8 mouse cellular contexts compared by ENCODE assay signal in genomic region chr10:80270734-80271181, GRCm38 (mm10). TPM values are rescaled to one million over a fixed set of nuclear protein-coding genes. Genes with fewer than 3 reads are reported as not detected.
DNase-seq lines count a peak whose midpoint lies in the region; ATAC-seq lines count a peak whose summit lies in the region.

No protein-coding gene starts in this region.

- no peaks in the 10 kb centered on the region for H3K27me3 ChIP-seq in heart, embryonic 15.5 days
- H3K27me3 ChIP-seq in intestine, embryonic 16.5 days (replicated peaks; ENCODE audit: control insufficient read depth, insufficient read depth, low read length), result no peaks in the 10 kb centered on the region
- H3K27me3 ChIP-seq in midbrain, embryonic 11.5 days (ENCODE audit: control insufficient read depth, insufficient read depth, low read length), result no peaks in the 10 kb centered on the region

- no peak for DNase-seq in heart, postnatal 4 days
- DNase-seq in midbrain, embryonic 11.5 days (ENCODE audit: low spot score, missing footprints), result no peak
- DNase-seq in ovary, adult 18-20 months (ENCODE audit: low spot score), result no peak
- DNase-seq in retina, embryonic 14.5 days (ENCODE audit: low spot score), result no peak
- DNase-seq in left cerebral cortex, adult 18-20 months (ENCODE audit: low spot score in 2 of 2), result no peak

- no peaks in the 10 kb centered on the region for H3K9me3 ChIP-seq in heart, embryonic 15.5 days (replicated peaks)
- no peaks in the 10 kb centered on the region for H3K9me3 ChIP-seq in intestine, embryonic 16.5 days (ENCODE audit: control insufficient read depth, low read length)
- H3K9me3 ChIP-seq in midbrain, embryonic 11.5 days (ENCODE audit: control insufficient read depth, low read length), result no peaks in the 10 kb centered on the region

- 0 out of 2 replicates have a peak overlapping the region, but pooled peaks have one; percentile 31 for H3K9ac ChIP-seq in heart, embryonic 15.5 days
- H3K9ac ChIP-seq in intestine, embryonic 16.5 days (ENCODE audit: low read depth, low read length), result peak overlapping the region; percentile 65
- H3K9ac ChIP-seq in midbrain, embryonic 11.5 days (ENCODE audit: low read length), result peak overlapping the region; percentile 25; the same call in 1 of the 2 replicates

- WGBS in heart, embryonic 15.5 days, result 52% methylated on average over 6 of the region's 6 CpGs
- WGBS in intestine, embryonic 16.5 days, result 65% methylated on average over 6 of the region's 6 CpGs
- WGBS in midbrain, embryonic 11.5 days, result 83% methylated on average over 6 of the region's 6 CpGs

- H3K4me1 ChIP-seq in heart, embryonic 15.5 days (replicated peaks), result peaks cover 75% of the 10 kb centered on the region
- peaks cover 44% of the 10 kb centered on the region for H3K4me1 ChIP-seq in brown adipose tissue, adult 24 weeks (ENCODE audit: control insufficient read depth, insufficient read depth, insufficient read length, low read length)
- peaks cover 54% of the 10 kb centered on the region for H3K4me1 ChIP-seq in intestine, embryonic 16.5 days (ENCODE audit: control insufficient read depth, insufficient read depth, low read length)
- H3K4me1 ChIP-seq in midbrain, embryonic 11.5 days (ENCODE audit: control insufficient read depth, insufficient read depth, low read length), result peaks cover 31% of the 10 kb centered on the region

- ATAC-seq in heart, embryonic 15.5 days (replicated peaks; ENCODE audit: insufficient number of reproducible peaks, insufficient read depth, low FRiP score, low read depth), result no peak
- ATAC-seq in intestine, embryonic 16.5 days, result peak; percentile 38
- no peak for ATAC-seq in midbrain, embryonic 11.5 days (ENCODE audit: low FRiP score)

- H3K4me3 ChIP-seq in heart, embryonic 15.5 days, result no peak overlapping the region
- H3K4me3 ChIP-seq in brown adipose tissue, adult 24 weeks (ENCODE audit: insufficient read depth, low read depth, low read length), result no peak overlapping the region
- H3K4me3 ChIP-seq in intestine, embryonic 16.5 days (ENCODE audit: low read length), result 0 out of 2 replicates have a peak overlapping the region, but pooled peaks have one; percentile 8
- no peak overlapping the region for H3K4me3 ChIP-seq in midbrain, embryonic 11.5 days (ENCODE audit: low read depth, low read length)

- H3K4me2 ChIP-seq in heart, embryonic 15.5 days, result no peak overlapping the region; the same call in 1 of the 2 replicates
- H3K4me2 ChIP-seq in intestine, embryonic 16.5 days (ENCODE audit: low read depth, low read length), result peak overlapping the region; percentile 34
- no peak overlapping the region for H3K4me2 ChIP-seq in midbrain, embryonic 11.5 days

- peaks cover 24% of the 10 kb centered on the region for H3K36me3 ChIP-seq in heart, embryonic 15.5 days
- H3K36me3 ChIP-seq in intestine, embryonic 16.5 days (ENCODE audit: control insufficient read depth, insufficient read depth, low read length), result peaks cover 5% of the 10 kb centered on the region; the same call in 1 of the 2 replicates
- H3K36me3 ChIP-seq in midbrain, embryonic 11.5 days (ENCODE audit: control insufficient read depth, insufficient read depth, low read length), result peaks cover 8% of the 10 kb centered on the region

- peak overlapping the region; percentile 8; the same call in 1 of the 2 replicates for H3K27ac ChIP-seq in heart, embryonic 15.5 days
- peak overlapping the region; percentile 28; the same call in 1 of the 2 replicates for H3K27ac ChIP-seq in brown adipose tissue, adult 24 weeks (replicated peaks; ENCODE audit: low read depth, low read length)
- peak overlapping the region; percentile 83 for H3K27ac ChIP-seq in intestine, embryonic 16.5 days (ENCODE audit: low read length)
- H3K27ac ChIP-seq in midbrain, embryonic 11.5 days (ENCODE audit: low read depth, low read length), result no peak overlapping the region

RNA-seq across cellular contexts. Expression of gene Dazap1, which starts 9.5 kb away (rescaled TPM):
- 31.5 and 40.0 TPM in 2 replicates for polyA plus RNA-seq in heart, embryonic 15.5 days (2015; fragmentation: Nextera tagmentation; extraction: Ambion mirVana)
- total RNA-seq in heart, postnatal 4 days (2021), result 100 to 1,000 TPM; 131 to 140 TPM
- polyA plus RNA-seq in brown adipose tissue, adult 24 weeks (2012; ENCODE audit: insufficient read depth, insufficient read length, missing spikeins), result 51.6 and 76.7 TPM in 2 replicates
- 36.8 and 37.6 TPM in 2 replicates for polyA plus RNA-seq in intestine, embryonic 16.5 days (2015; fragmentation: Nextera tagmentation; extraction: Ambion mirVana)
- 37.8 and 42.6 TPM in 2 replicates for polyA plus RNA-seq in midbrain, embryonic 11.5 days (2014; fragmentation: Nextera tagmentation; extraction: Ambion mirVana)
- 10 to 100 TPM; 75.6 to 81.7 TPM for total RNA-seq in left cerebral cortex, adult 18-20 months (2021)

RNA-seq across cellular contexts. Expression of gene Gamt, which starts 9.9 kb away (rescaled TPM):
- 47.7 and 52.9 TPM in 2 replicates for polyA plus RNA-seq in heart, embryonic 15.5 days (2015; fragmentation: Nextera tagmentation; extraction: Ambion mirVana)
- 10 to 100 TPM; 18.5 to 23.4 TPM for total RNA-seq in heart, postnatal 4 days (2021)
- polyA plus RNA-seq in brown adipose tissue, adult 24 weeks (2012; ENCODE audit: insufficient read depth, insufficient read length, missing spikeins), result 10.5 and 17.8 TPM in 2 replicates
- polyA plus RNA-seq in intestine, embryonic 16.5 days (2015; fragmentation: Nextera tagmentation; extraction: Ambion mirVana), result 91.0 and 106 TPM in 2 replicates
- 24.6 and 28.9 TPM in 2 replicates for polyA plus RNA-seq in midbrain, embryonic 11.5 days (2014; fragmentation: Nextera tagmentation; extraction: Ambion mirVana)
- 10 to 100 TPM; 16.2 to 21.2 TPM for total RNA-seq in left cerebral cortex, adult 18-20 months (2021)

RNA-seq across cellular contexts. Expression of gene Rps15, which starts 21.5 kb away (rescaled TPM):
- polyA plus RNA-seq in heart, embryonic 15.5 days (2015; fragmentation: Nextera tagmentation; extraction: Ambion mirVana), result 525 and 544 TPM in 2 replicates
- 1,000 to 10,000 TPM in 1 of 2 experiments, 100 to 1,000 TPM in 1; 949 to 1,003 TPM for total RNA-seq in heart, postnatal 4 days (2021)
- 1,089 and 1,107 TPM in 2 replicates for polyA plus RNA-seq in brown adipose tissue, adult 24 weeks (2012; ENCODE audit: insufficient read depth, insufficient read length, missing spikeins)
- 894 and 922 TPM in 2 replicates for polyA plus RNA-seq in intestine, embryonic 16.5 days (2015; fragmentation: Nextera tagmentation; extraction: Ambion mirVana)
- polyA plus RNA-seq in midbrain, embryonic 11.5 days (2014; fragmentation: Nextera tagmentation; extraction: Ambion mirVana), result 752 and 845 TPM in 2 replicates
- 1,000 to 10,000 TPM in 1 of 2 experiments, 100 to 1,000 TPM in 1; 965 to 1,061 TPM for total RNA-seq in left cerebral cortex, adult 18-20 months (2021)

RNA-seq across cellular contexts. Expression of gene Ndufs7, which starts 21.8 kb away (rescaled TPM):
- polyA plus RNA-seq in heart, embryonic 15.5 days (2015; fragmentation: Nextera tagmentation; extraction: Ambion mirVana), result 553 and 586 TPM in 2 replicates
- total RNA-seq in heart, postnatal 4 days (2021), result 100 to 1,000 TPM; 480 to 520 TPM
- 732 and 1,152 TPM in 2 replicates for polyA plus RNA-seq in brown adipose tissue, adult 24 weeks (2012; ENCODE audit: insufficient read depth, insufficient read length, missing spikeins)
- 604 and 616 TPM in 2 replicates for polyA plus RNA-seq in intestine, embryonic 16.5 days (2015; fragmentation: Nextera tagmentation; extraction: Ambion mirVana)
- polyA plus RNA-seq in midbrain, embryonic 11.5 days (2014; fragmentation: Nextera tagmentation; extraction: Ambion mirVana), result 209 and 229 TPM in 2 replicates
- 100 to 1,000 TPM; 219 to 232 TPM for total RNA-seq in left cerebral cortex, adult 18-20 months (2021)

RNA-seq across cellular contexts. Expression of gene Apc2, which starts 25.0 kb away (rescaled TPM):
- polyA plus RNA-seq in heart, embryonic 15.5 days (2015; fragmentation: Nextera tagmentation; extraction: Ambion mirVana), result 0.96 and 2.1 TPM in 2 replicates
- 1 to 10 TPM; 6.0 to 6.2 TPM for total RNA-seq in heart, postnatal 4 days (2021)
- 0.38 TPM in 1 of 2 replicates, not detected in the other for polyA plus RNA-seq in brown adipose tissue, adult 24 weeks (2012; ENCODE audit: insufficient read depth, insufficient read length, missing spikeins)
- 2.4 and 3.1 TPM in 2 replicates for polyA plus RNA-seq in intestine, embryonic 16.5 days (2015; fragmentation: Nextera tagmentation; extraction: Ambion mirVana)
- 63.4 and 66.5 TPM in 2 replicates for polyA plus RNA-seq in midbrain, embryonic 11.5 days (2014; fragmentation: Nextera tagmentation; extraction: Ambion mirVana)
- total RNA-seq in left cerebral cortex, adult 18-20 months (2021), result 100 to 1,000 TPM; 106 to 109 TPM
